Mouse (Mus musculus) spleen, postnatal 4 days (tissue): ENCODE measurements around the gene Pbx4.
A peak's percentile ranks its signal among the peaks of the same experiment; 100 is the strongest.

Experiments used
- DNase-seq, 2 experiments: peaks; one replicate each; pipeline ENCODE4 v3.0.0; 2022; ENCODE audit warnings: low spot score in 2 of 2

Gene Pbx4

DNA sequence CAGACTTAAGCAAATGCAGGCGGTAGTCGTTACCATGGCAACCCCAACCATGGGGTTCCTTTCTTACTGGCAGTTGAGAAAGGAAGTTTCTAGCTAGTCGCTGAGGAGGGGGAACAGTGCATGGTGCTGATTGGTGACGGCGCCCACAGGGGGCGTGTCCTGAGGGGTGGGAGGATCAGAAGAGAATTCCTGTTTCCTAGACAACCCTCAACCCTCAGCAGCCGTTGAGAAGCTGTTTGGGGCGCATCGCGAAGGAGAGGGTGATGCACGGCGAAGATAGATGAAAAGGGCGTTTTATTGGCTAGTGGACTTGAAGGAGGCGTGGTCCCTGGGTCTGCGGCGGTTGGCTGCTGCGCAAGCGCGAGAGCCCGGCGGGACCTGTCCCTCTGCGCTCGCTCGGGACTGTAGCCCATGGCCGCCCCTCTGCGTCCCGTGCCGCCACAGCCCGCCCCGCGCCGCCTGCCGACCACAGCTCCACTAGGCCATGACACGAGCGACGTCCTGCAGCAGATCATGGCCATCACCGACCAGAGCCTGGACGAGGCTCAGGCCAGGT is at the start of gene Pbx4:
Gene Pbx4, plus strand, starts transcription at position 194 of the 556 bp plus-strand sequence.
- DNase-seq, result peak; percentile 83 to 90

DNA sequence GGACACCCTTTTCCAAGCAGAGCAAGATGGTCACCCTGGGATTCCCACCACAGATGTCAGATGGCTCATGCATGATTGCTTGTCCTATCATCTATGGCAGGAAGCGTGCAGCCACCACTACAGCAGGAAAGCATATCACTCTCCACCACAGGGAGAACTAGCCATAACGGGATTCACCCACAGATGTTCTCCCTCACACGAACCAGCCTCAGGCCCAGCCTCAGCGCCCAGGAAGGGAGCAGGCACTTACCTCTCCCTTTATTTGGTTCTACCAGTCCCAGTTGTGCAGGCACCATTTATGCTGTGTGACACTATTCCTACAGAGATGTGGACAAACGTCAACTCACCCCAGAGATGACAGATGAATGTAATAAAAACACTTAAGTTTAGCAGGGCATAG is 43.2 kb upstream of the Pbx4 start:
- DNase-seq, result peak; percentile 13 to 58

DNA sequence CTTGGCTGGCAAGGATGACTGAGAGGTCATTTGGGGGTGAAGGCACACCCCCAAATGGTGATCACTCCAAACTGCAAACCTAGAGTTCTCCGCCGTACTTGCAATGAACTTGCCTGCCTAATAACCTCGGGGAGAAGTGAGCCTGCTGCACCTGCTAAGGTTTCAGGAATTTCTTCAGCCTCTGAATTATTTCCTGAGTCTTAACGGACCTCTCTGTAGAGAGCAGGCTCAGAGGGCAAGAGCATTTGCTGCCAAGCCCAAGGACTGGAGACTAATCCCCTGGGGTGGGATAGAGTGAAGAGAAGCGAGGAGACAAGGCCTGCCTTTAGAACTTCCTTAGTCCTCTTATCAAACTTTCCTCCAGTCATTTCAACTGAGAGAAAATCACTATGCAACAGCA is 42.6 kb upstream of the Pbx4 start:
- DNase-seq, result peak; percentile 12 to 52

DNA sequence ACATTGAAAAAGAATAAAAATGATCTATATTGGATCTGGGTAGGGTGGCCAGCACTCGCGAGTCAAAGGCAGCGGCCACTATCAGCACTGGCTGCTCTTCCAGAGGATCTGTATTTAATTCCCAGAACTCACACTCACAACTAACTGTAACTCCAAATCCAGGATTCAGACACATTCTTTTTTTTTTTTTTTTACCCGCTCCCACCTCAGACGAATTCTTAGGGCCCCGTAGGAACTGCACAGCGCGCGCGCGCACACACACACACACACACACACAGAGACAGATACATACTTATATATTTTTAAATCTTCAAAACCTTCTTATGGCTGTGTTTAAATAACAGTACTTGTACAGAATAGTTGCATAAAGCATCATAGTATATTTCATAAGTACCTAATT is 41.9 kb upstream of the Pbx4 start:
- DNase-seq, result peak; percentile 11 to 60

DNA sequence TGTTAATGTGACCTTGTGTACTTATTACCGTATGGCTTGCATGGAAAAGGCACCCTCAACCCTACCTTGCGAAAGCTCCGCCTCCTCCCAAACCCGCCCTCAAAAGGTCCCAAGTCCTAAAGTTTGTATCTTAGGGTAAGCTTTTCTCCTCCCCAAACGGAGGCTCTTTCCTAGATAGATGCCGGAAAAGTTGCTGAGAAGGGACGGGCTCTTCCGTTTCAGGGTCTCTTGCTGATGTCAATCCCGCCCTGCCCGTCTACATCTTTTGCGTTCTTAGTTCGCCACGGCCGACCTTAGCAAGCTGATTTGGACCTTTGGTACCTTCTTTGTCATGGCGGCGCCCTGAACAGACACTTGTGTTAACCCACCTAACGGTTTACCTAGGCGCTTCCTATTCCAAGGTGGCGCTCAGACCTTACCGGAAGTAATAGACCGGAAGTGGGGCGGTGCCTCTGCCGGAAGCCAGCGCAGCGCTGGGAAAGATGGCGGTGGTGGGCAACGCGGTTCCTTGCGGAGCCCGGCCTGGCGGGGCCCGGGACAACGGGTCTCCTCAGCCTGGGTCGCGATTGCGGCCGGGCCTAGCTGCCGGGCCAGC is 41.4 kb upstream of the Pbx4 start, which contains the start of the genes Atp13a1 and Zfp866:
Gene Atp13a1, plus strand, starts transcription at position 391 of the 595 bp plus-strand sequence.
Gene Zfp866, minus strand, starts transcription at position 406 of the 595 bp plus-strand sequence.
- peak; percentile 88 to 94 for DNase-seq

DNA sequence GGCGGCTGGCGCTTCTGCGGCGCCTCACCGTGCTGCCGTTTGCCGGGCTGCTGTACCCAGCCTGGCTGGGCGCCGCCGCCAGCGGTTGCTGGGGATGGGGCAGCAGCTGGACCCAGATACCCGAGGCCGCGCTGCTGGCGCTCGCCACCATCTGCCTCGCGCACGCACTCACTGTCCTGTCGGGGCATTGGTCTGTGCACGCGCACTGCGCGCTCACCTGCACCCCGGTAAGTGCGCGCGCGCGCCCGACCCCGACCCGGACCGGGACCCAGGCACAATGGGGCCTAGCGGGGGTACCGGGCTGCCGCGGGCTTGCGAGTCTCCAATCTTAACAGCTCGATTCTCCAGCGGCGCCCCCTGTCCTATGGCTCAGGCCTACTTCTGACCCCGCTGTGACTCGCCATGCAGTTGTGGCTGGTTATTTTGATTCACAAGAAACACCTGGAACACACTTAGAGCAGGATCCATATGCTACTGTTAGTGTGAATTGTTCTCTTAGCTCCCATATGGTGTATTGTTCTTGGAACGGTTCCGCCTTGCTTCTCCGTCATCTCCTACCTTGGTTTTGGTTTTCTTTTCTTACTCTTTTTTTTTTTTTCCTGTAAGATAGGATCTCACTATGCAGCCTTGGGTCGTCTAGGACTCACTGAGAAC is 40.7 kb upstream of the Pbx4 start:
- peak; percentile 47 to 80 for DNase-seq

DNA sequence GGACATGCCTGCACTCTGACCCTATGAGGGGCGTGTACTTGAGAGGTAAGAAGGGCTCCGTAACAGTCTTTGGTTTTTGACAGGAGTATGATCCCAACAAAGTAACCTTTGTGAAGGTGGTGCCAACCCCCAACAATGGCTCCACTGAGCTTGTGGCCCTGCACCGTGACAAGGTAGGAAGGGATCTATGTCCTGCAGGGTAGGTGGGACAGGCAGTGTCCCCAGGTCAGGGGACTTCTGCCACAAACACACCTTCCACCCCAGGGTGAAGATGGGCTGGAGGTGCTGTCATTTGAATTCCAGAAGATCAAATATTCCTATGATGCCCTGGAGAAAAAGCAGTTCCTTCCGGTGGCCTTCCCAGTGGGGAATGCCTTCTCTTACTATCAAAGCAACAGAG is 38.6 kb upstream of the Pbx4 start:
- peak; percentile 9 to 54 for DNase-seq

DNA sequence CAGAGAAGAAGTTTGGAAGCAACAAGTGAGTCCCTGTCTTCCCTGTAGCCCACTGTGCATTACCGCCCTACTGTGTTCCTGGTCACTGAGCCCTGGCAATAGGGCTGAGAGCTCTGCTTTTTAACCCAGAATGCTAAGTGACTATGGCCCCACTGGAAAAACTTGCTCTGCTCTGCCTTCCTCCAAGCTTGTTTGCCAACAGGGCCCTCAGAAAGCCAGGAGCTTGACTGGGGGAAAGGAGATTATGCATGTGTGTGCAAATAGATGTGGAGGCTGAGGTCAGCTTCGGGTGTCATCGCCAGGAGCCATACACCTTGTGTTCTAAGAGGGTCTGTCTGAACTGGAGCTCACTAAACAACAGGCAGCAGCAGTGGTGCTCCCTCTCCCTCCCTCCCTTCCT is 38.2 kb upstream of the Pbx4 start:
- peak; percentile 9 to 45 for DNase-seq

DNA sequence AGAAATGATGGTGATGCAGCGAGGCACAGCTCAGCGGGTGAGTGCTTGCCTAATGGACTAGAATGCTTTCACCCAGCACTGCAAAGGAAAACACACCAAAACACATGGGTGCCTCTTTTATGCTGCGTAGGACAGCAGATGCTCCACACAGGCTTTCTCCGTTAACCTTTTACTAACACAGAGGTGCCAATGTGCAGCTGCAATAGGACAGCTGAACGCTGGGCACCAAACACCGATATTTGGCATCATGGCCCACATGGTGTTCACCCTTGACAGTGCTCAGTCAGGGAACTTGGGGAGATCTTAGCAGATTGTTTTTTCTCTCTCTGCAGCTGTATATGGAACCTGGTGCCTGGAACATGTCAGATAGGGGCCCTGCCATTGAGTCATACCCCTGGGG is 37.4 kb upstream of the Pbx4 start:
- peak in 1 of 2 experiments; percentile 4 for DNase-seq

DNA sequence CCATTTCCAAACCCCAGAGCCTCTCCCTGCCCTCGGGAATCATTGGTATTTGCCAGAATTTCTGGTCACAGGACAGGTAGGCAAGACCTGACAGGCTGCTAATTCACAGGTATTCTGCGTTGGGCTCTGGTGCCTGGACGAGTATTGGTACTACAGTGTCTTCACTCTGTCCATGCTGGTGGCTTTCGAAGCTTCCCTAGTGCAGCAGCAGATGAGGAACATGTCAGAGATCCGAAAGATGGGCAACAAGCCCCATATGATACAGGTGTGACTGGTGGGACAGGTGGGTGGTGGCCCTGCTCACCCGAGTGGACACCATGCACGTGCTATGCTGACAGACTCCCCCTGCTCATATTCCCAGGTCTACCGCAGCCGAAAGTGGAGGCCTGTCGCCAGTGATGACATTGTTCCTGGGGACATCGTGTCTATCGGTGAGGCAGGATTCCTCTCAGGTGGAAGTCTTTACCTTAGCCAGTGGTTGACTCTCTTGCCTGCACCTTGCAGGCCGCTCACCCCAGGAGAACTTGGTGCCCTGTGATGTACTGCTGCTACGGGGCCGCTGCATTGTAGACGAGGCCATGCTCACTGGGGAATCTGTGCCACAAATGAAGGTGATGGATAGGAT is 35.5 kb upstream of the Pbx4 start:
- DNase-seq, result peak; percentile 10 to 54

DNA sequence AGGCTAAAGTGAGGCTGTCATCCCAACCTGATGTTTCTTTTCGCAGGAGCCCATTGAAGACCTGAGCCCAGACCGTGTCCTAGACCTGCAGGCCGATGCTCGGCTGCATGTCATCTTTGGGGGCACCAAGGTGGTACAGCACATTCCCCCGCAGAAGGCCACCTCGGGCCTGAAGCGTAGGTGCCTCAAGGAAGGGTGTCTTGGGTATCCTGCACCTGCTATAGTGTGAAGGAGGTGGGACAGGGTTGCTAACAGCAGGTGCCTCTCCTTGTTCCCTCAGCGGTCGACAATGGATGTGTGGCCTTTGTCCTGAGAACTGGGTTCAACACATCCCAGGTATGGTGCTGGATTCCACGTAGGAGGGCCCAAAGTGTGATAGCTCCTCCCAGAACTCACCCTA is 34.6 kb upstream of the Pbx4 start:
- peak; percentile 9 to 58 for DNase-seq

DNA sequence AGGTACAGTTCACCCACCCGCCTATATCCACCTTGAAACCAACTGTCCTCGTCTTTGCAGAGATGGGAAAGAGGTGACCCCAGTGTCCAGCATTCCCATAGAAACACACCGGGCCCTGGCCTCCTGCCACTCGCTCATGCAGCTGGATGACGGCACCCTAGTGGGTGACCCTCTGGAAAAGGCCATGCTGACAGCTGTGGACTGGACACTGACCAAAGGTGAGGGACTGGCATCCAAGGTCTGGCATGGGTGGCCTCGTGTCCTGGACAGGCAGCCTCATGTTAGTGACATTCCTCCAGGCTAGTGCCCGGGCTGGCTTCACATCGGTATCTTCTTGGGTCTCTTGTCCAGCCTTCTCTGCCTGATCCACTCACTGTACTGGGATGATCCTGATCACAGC is 33.0 kb upstream of the Pbx4 start:
- peak; percentile 12 to 59 for DNase-seq

DNA sequence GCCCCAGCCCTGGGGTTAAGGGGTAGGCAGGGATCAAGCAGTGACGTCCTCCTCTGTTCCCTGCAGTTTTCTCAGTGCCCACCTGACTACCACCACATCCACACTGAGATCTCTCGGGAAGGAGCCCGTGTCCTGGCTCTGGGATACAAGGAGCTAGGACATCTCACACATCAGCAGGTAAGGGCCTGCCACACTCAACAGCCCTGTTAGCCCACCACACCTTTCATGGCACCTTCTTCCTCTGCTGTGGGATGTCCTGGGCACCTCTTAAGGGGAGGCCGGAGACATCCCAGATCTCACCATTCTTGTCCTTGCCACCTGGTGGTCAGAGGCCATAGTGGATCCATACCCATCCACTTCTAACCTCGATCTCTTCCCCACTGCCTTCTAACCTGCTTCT is 32.3 kb upstream of the Pbx4 start:
- DNase-seq, result peak; percentile 10 to 50

DNA sequence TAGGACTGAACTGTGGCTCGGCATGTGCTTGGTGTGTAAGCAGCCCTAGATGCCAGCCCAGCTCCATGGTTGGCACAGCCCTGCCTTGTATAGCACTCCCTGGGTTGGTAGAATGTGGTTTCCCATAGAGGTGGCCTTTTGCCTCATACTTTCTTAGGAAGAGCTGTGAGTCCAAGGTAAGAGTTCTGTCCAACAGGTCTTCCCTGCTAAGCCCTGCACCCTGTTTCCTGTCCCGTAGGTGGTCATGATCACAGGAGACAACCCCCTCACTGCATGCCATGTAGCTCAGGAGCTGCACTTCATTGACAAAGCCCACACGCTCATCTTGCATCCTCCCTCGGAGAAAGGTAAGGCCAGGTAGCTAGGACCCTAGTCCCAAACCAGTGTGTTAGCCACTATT is 30.5 kb upstream of the Pbx4 start:
- DNase-seq, result peak; percentile 5 to 50

DNA sequence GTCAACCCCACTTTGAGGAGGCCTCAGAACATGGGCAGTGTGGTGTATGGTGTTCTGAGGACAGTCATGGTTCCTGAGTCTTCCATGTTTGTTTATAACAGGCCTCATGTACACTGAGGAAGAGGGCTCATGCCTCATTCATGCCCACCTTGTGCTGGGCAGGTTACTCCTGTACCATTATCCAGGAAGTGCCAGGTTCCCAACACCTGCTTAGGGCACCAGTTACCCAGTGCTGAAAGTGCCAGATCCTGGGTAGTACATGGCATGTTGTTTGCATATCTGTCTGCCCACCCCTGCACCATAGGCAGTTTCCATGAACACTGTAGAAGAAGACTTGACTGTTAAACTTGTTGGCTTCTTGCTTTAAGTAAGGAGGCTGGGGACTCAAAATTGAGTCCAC is 30.1 kb upstream of the Pbx4 start:
- DNase-seq, result peak in 1 of 2 experiments; percentile 4

DNA sequence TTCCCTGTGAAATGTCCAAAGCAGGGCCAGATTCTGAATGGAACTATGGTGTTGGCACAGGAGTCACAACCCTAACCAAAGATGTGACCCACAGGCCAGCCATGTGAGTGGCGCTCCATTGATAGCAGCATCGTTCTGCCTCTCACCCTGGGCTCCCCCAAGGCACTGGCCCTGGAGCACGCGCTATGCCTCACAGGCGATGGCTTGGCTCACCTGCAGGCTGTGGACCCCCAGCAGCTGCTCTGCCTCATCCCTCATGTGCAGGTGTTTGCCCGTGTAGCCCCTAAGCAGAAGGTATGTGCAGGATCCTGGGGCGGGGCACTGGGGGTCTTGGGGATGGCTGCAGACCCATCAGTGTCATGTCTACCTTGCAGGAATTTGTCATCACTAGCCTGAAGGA is 28.9 kb upstream of the Pbx4 start:
- DNase-seq, result peak; percentile 13 to 60

DNA sequence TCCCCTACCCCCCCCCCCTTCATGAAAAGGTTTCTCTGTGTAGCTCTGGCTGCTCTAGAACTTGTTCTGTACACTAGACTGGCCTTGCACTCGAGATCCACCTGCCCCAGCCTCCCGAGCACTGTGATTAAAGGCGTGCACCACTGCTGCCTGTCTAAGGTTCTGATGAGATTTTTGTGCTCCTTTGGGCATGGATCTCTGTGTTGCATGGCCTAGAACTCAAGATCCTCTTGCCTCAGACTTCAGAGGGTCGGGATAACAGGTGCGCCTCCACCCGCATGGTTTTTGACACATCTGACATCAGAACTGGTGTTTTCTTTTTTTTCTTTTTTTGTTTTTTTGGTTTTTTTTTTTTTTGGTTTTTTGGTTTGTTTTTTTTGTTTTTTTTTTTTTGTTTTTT is 27.8 kb upstream of the Pbx4 start:
- peak; percentile 3 to 51 for DNase-seq

DNA sequence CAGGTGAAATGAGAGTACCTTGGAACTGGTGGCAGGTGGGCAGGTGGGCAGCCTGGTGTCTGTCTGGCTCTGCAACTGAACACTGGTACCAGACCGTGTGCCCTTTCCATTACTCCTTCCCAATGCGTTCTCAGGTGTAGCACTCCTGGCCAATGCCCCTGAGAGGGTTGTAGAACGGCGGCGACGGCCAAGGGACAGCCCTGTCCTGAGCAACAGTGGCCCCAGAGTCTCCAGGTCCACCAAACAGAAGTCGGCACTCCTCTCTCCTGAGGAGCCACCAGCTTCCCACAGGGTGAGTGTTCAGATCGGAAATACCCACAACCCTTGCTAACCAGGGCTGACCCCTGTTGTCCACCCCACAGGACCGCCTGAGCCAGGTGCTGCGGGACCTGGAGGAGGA is 27.2 kb upstream of the Pbx4 start:
- peak; percentile 9 to 60 for DNase-seq

DNA sequence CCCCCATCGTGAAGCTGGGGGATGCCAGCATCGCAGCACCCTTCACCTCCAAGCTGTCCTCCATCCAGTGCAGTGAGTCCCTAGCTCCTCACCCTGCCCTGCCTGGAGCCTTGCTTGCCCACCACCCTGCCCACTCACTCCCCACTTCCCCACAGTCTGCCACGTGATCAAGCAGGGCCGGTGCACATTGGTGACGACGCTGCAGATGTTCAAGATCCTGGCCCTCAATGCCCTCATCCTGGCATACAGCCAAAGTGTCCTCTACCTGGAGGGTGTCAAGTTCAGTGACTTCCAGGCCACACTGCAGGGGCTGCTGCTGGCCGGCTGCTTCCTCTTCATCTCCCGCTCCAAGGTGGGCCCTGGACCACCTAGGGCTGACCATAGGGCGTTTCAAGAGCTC is 26.8 kb upstream of the Pbx4 start:
- DNase-seq, result no peak

DNA sequence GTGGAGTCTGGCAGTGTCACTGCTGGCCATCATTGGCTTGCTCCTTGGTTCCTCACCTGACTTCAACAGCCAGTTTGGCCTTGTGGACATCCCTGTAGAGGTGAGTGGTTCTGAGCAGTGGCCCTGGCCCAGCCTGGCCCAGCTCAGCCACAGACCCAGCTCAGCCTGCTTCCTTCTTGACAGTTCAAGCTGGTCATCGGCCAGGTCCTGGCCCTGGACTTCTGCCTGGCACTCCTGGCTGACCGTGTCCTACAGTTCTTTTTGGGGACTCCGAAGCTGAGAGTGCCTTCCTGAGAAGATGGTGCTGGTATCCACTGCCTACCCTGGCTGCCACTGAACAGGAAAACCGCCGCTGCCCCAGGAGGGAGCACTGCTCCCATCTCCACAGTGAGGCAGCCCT is 25.1 kb upstream of the Pbx4 start:
- DNase-seq, result no peak

DNA sequence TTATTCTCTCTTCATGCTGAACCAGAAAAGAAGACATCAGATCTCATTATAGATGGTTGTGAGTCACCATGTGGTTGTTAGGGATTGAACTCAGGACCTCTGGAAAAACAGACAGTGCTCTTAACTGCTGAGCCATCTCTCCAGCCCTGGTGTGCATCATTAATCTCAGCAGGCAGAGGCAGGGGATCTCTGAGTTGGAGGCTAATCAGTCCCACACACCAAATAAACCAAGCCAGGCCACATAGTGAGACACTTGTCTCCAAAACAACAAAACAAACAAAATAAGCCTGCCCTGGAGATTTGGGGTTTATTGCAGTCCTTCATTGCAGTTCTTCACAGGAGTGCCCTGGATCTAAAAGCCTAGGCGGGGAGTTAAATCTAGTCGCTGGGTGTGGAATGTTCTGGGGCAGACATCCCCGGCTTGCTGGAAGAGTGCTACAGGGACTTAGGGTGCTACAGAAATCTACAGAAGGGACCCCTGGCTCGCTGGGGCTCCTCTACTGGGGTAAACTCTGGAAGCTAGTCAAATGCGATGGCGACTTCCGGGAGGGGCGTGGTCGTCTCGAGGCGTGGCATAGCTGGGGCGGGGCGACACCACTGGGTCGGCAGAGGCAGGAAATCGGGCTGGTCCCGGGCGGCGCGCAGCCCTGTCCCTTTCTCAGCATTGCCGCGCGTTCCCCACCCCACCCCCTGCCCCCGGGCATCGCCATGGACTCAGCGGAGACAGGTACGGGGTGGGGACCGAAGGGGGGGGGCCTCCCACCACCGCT is 24.0 kb upstream of the Pbx4 start, which contains the start of gene Gmip:
Gene Gmip, plus strand, starts transcription at position 586 of the 770 bp plus-strand sequence.
- peak; percentile 88 to 94 for DNase-seq

DNA sequence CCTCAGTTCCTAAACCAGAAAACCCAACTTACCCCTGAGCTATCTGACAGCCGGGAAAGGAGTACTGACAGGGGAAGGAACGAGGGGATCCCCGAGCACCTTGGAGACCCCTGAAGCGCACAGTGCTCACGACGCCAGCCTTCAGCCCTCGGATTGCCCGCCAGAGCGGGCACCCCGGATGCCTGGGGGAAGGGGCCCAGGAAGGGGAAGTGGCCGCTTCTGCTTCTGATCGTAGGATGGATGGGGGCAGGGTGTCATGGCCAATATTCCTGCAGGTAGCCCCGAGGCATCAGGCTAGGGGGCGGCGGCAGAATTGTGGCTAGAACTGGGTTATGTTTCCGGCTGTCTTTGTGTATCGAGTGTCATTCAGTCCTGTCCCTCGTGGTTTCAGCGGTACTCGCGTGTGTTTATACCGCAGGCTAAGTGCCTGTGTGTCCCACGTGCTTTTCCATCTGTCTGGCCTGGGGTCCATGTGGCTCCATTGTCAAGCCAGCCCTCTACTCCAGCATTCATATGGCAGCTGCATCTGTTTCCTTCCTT is 23.4 kb upstream of the Pbx4 start:
- DNase-seq, result peak; percentile 58 to 80
